Mouse (Mus musculus) left cerebral cortex, postnatal 4 days (tissue): ENCODE measurements around the gene Treml2. TPM values are rescaled to one million over a fixed set of nuclear protein-coding genes. Genes with fewer than 3 reads are reported as not detected.

Source experiments
- DNase-seq: peaks from one replicate; pipeline ENCODE4 v3.0.0-alpha.2; 2022
- intact Hi-C: fragments of 180-260 bp; cut with DNase I; formaldehyde crosslinking; loops from one replicate; pipeline ENCODE4 v1.15.1; 2025
- total RNA-seq, 2 experiments: library from RNA; stranded (reverse); gene quantifications; 2 replicates each; pipeline ENCODE4 v1.2.3; 2021

Gene Treml2
- under 1 TPM; 0.14 to 0.28 TPM for total RNA-seq

- intact Hi-C loops: no loop called here
- DNase-seq: no peak
Observed at GRCm38 (mm10) chr17:48299203-48299602, at the start of gene Treml2. TSS of gene Treml2 (plus strand) at chr17:48299498.

- intact Hi-C loops: no loop called here
- DNase-seq: no peak
Observed at GRCm38 (mm10) chr17:48249501-48249900, 49.8 kb upstream of the Treml2 start.

- no peak for DNase-seq
- intact Hi-C loops: no loop called here
Observed at GRCm38 (mm10) chr17:48250631-48251030, 48.7 kb upstream of the Treml2 start.

GRCm38 (mm10) chr17:48256575-48256974 is 42.7 kb upstream of the Treml2 start:
- DNase-seq: no peak
- intact Hi-C loops: no loop called here

GRCm38 (mm10) chr17:48261868-48262267 is 37.4 kb upstream of the Treml2 start:
- intact Hi-C loops: no loop called here

GRCm38 (mm10) chr17:48263741-48264362 is 35.4 kb upstream of the Treml2 start, which contains the start of gene Treml4:
TSS of gene Treml4 (plus strand) at chr17:48264295.
- DNase-seq: no peak
- intact Hi-C loops: no loop called here

More at GRCm38 (mm10) chr17:48261868-48262267, 37.4 kb upstream of the Treml2 start:
- no peak for DNase-seq

GRCm38 (mm10) chr17:48264662-48265061 is 34.6 kb upstream of the Treml2 start:
- DNase-seq: no peak
- intact Hi-C loops: no loop called here

GRCm38 (mm10) chr17:48266138-48266537 is 33.2 kb upstream of the Treml2 start:
- no peak for DNase-seq
- intact Hi-C loops: no loop called here

GRCm38 (mm10) chr17:48266610-48267304 is 32.5 kb upstream of the Treml2 start:
- no peak for DNase-seq
- intact Hi-C loops: no loop called here

- intact Hi-C loops: no loop called here
- DNase-seq: no peak
Observed at GRCm38 (mm10) chr17:48267591-48267990, 31.7 kb upstream of the Treml2 start.

- intact Hi-C loops: no loop called here
- DNase-seq: no peak
Observed at GRCm38 (mm10) chr17:48268276-48268675, 31.0 kb upstream of the Treml2 start.

GRCm38 (mm10) chr17:48269833-48270232 is 29.5 kb upstream of the Treml2 start:
- intact Hi-C loops: loop anchor here (10.0 kb wide), 1 partner anchor 125 kb away; no protein-coding TSS in a partner anchor
- no peak for DNase-seq

GRCm38 (mm10) chr17:48272158-48272557 is 27.1 kb upstream of the Treml2 start:
- DNase-seq: no peak
- intact Hi-C loops: loop anchor here (10.0 kb wide), 1 partner anchor 123 kb away; no protein-coding TSS in a partner anchor

- intact Hi-C loops: loop anchor here (10.0 kb wide), 1 partner anchor 122 kb away; no protein-coding TSS in a partner anchor
- DNase-seq: no peak
Observed at GRCm38 (mm10) chr17:48272598-48272997, 26.7 kb upstream of the Treml2 start.

- intact Hi-C loops: loop anchor here (10.0 kb wide), 1 partner anchor 121 kb away; no protein-coding TSS in a partner anchor
- DNase-seq: no peak
Observed at GRCm38 (mm10) chr17:48274098-48274497, 25.2 kb upstream of the Treml2 start.

- peak; percentile 83 for DNase-seq
- intact Hi-C loops: loop anchor here (10.0 kb wide), 1 partner anchor 120 kb away; no protein-coding TSS in a partner anchor
Observed at GRCm38 (mm10) chr17:48274885-48275284, 24.4 kb upstream of the Treml2 start.

GRCm38 (mm10) chr17:48275736-48276135 is 23.6 kb upstream of the Treml2 start:
- intact Hi-C loops: loop anchor here (10.0 kb wide), 1 partner anchor 119 kb away; no protein-coding TSS in a partner anchor
- no peak for DNase-seq

- intact Hi-C loops: loop anchor here (10.0 kb wide), 1 partner anchor 116 kb away; no protein-coding TSS in a partner anchor
- DNase-seq: no peak
Observed at GRCm38 (mm10) chr17:48278381-48278780, 20.9 kb upstream of the Treml2 start.

GRCm38 (mm10) chr17:48279002-48279401 is 20.3 kb upstream of the Treml2 start:
- DNase-seq: no peak
- intact Hi-C loops: loop anchor here (10.0 kb wide), 1 partner anchor 116 kb away; no protein-coding TSS in a partner anchor

GRCm38 (mm10) chr17:48280943-48281738 is 18.2 kb upstream of the Treml2 start:
- intact Hi-C loops: no loop called here
- DNase-seq: no peak

- intact Hi-C loops: no loop called here
- peak; percentile 24 for DNase-seq
Observed at GRCm38 (mm10) chr17:48281739-48282085, 17.6 kb upstream of the Treml2 start.
